Mouse (Mus musculus) inflammation-experienced regulatory T-cells, adult 6 months (primary cell): ENCODE measurements around the gene Gm10100. TPM values are rescaled to one million over a fixed set of nuclear protein-coding genes. Genes with fewer than 3 reads are reported as not detected.
"Not testable (repeated sequence)": the region's sequence is repeated elsewhere in the genome, so short reads cannot be mapped to it uniquely, and the experiment has no call there.

Experiments used
- ATAC-seq: one replicate; pipeline ENCODE4 v1.8.0; 2017
- polyA plus RNA-seq, 3 experiments: library from polyadenylated mRNA; unstranded; fragments of 100-300 nt; shearing (Covaris generic); gene quantifications; one replicate each; pipeline ENCODE4 v1.2.1; 2017

Gm10100 gene
- polyA plus RNA-seq = not detected

DNA sequence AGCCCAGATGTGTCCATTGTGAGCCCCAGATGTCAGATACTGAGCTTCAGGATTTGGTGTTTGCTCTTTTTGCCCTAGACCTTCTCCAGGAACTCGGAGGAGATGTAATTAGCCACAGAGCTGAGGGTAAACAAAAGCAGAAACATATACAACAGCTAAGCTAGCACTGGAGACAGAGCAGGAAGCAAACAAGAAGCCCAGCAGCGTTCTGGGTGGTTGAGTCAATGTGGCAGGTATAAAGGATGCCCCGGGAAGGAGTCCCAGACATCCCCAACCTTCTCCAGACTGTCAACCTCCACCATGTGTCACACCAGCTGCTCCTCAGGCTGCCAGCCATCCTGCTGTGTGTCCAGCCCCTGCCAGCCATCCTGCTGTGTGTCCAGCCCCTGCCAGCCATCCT lies at the start of gene Gm10100:
TSS of gene Gm10100 (plus strand) at position 301 of the 400 bp plus-strand sequence.
- ATAC-seq = no peak

DNA sequence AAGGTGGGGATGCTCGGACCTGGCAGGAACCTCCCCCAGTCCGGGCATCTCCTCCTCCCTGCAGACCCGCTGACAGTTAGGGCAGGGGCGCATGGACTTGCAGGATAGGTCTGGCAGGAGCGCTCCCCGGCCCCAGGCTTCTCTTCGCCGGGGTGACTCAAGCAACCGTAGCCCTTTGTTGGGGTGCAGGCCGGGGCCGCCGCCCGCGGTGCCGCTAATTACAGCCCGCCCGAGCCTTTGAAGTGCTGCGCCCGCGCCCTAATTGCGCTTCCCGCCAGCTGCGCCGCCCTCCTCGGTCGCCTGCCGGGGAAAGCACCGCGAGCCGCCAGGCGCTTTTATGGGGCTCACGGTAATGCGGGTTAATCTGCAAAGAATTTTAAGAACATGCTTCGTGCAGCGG lies 48.7 kb upstream of the Gm10100 start:
- no peak for ATAC-seq

DNA sequence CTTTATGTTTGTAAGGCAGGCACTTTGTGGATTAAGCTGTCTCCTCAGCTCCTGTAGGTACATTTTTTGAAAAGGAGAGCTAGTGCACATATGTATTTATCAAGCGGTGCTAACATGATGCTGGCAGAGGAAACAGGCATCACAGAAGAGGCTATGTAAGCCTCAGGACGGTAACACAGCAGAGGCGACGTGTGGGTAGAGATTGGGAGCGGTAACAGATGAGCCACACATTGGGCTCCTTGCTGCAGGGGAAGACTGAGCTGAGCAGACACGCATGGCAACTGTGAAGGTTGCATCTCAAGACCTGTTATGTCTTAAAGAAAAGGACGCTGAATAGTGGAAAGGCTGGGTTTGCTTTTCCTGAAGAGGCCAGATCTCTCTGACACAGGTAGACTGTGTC lies 43.3 kb upstream of the Gm10100 start:
- no peak for ATAC-seq

DNA sequence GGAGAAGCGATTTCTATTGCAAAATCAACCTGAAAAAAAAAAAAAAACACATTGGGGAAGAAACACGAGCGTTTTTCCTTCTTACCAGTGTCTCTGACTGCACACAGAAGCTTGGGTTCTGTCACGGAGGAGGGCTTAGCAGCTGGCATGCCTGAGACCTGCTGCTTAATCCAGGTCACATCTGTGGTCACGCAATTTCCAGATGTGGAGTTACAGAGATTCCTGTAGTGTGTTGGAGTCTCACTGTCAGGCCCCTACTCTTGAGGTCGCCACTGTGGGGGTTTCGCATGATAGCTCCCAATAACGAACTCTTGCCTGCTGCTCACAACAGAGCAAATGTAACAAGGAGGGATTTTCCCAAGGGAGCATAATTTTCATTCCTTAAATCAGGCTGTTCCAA lies 42.1 kb upstream of the Gm10100 start:
- ATAC-seq = no peak

DNA sequence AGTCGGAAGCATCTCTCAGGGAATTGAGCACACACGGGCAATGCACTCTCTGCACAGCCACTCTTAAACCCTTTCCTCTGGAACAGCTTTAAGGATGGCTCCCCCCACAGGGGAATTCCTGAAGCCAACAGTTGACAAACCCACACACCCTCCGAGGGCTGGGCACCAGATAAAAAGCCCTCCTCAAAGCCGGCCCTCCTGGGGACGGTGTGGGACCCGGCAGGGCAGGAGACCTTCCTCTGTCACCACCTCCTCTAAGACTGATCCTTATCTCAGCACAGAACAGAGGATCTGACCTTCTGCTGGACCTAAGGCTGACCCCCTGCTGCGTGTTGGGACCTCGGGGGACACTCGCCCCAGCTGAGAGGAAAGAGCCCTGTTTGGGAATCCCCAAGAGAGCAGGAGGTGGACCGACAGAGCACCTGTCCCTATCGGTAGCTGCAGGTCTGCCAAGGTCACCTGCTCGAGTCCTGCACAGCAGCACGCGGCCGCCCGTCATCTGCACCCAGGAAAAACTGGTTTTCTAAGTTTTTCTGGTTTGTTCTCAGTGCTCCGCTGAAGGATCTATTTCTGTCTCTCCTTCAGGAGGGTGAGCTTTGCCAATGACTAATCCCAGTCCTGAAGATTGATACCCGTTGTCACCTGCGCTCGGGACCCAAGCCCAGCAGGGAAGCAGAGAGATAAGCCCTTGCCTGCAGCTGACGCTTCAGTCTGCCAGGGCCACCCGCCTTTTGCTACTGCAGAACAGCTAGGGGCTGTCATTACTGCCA lies 40.2 kb upstream of the Gm10100 start, which contains the start of gene Tspear:
TSS of gene Tspear (plus strand) at position 675 of the 770 bp plus-strand sequence.
- ATAC-seq = no peak

- no peak for ATAC-seq
These were observed 39.3 kb upstream of the Gm10100 start for GRCm38 (mm10) chr10:77687021-77687420.

DNA sequence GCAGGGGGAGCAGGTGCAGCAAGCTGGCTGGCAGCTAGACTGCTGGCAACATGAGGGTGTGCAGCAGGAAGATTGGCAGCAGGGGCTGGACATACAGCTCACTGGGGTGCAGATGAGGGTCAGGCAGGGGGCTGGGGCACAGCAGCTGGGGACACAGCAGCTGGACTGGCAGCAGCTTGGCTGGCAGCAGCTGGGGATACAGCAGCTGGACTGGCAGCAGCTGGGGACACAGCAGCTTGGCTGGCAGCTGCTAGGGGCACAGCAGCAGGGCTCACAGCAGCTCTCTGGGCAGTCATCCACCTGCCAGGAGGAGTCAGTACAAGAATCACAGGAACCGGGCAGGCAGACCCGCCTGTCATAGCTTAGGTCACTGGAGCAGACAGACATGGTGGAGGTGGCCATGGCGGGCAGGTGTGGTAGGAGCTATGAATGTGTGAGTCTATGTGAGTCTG lies 35.9 kb upstream of the Gm10100 start, which contains the start of gene Gm19402:
TSS of gene Gm19402 (minus strand) at position 402 of the 452 bp plus-strand sequence.
- not testable (repeated sequence) for ATAC-seq

DNA sequence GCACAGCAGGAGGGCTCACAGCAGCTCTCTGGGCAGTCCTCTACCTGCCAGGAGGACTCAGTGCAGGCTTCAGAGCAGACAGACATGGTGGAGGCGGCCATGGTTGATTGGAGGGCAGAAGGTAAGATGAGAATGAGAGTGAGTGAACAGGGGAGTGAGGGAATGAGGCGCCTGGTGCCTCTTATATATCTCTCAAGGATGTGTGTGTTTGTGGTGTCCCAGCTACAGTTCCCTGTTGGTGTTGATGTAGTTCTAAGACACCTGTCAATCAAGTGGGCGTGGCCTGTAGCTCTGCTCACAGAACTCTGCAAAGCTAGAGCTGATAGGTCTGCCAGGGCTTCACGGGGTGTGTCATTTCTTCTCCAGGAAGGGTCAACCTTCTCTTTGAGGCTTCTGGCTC lies 29.2 kb upstream of the Gm10100 start, which contains the start of gene Gm9508:
TSS of gene Gm9508 (minus strand) at position 101 of the 400 bp plus-strand sequence.
- ATAC-seq = no peak

DNA sequence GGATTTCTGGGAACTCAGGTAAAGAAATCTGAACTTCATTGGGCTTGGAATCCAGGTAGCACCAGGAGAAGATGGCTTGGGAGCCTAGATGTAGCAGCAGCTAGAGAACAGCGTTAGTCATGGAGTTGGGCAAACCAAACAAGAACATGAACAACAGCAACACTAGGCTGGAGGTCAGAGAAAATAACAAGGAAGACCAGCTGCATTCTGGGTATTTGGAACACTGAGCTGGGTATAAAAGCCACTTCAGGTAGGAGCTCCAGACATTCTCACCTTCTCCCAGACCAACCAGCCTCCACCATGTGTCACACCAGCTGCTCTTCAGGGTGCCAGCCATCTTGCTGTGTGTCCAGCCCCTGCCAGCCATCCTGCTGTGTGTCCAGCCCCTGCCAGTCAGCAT lies 20.0 kb upstream of the Gm10100 start, which contains the start of gene Gm10272:
TSS of gene Gm10272 (plus strand) at position 301 of the 400 bp plus-strand sequence.
- ATAC-seq = no peak

GRCm38 (mm10) chr10:77709831-77710230 lies 16.5 kb upstream of the Gm10100 start:
- ATAC-seq = no peak

GRCm38 (mm10) chr10:77711157-77711556 lies 15.1 kb upstream of the Gm10100 start, which contains the start of gene Gm10024:
Gene Gm10024 (plus strand): TSS chr10:77711457.
- ATAC-seq = not testable (repeated sequence)

- no peak for ATAC-seq
These were observed 12.6 kb upstream of the Gm10100 start for GRCm38 (mm10) chr10:77713734-77714133.

DNA sequence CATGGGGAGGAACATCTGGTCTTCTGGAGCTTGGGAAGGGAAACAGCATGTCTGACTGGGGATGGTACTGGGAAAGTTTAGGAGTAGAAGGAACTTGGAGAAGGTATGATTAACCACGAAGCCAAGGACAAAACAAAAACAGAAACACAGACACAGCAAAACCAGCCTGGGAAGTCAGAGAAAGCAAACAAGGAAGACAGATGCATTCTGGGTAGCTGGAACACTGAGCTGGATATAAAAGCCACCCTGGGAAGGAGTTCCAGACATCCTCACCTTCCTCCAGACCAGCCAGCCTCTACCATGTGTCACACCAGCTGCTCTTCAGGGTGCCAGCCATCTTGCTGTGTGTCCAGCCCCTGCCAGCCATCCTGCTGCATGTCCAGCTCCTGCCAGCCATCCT lies 10.8 kb upstream of the Gm10100 start, which contains the start of gene Gm10142:
TSS of gene Gm10142 (plus strand) at position 301 of the 400 bp plus-strand sequence.
- ATAC-seq = no peak

DNA sequence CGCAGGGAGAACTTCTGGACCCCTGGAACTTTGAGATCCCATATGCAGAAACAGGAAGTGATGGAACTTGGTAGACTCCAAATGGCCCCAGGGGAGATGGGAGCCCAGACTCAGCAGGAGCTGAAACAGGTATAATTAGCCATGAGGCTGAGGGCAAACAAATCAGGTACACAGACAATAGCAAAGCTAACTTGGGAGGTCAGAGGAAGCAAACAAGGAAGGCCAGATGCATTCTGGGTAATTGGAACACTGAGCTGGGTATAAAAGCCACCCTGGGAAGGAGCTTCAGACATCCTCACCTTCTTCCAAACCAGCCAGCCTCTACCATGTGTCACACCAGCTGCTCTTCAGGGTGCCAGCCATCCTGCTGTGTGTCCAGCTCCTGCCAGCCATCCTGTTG lies 6.0 kb upstream of the Gm10100 start, which contains the start of gene Krtap12-1:
TSS of gene Krtap12-1 (plus strand) at position 301 of the 400 bp plus-strand sequence.
- ATAC-seq = not testable (repeated sequence)

- ATAC-seq = no peak
These were observed 1.4 kb upstream of the Gm10100 start for GRCm38 (mm10) chr10:77724855-77725254.

DNA sequence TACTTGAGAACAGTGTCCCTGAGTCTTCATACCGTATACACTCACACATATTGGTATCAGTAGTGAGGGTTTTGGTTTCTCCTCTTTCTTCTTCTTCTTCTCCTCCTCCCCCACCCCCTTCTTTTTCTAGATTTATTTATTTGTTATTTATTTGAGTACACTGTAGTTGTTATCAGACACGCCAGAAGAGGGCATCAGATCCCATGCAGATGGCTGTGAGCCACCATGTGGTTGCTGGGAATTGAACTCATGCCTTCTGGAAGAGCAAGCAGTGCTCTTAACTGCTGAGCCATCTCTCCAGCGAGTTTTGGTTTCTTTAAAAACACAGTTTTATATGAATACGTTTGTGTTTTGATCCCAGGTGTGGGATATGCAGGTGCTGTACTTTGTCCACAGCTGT lies 2.0 kb downstream of the Gm10100 start:
- ATAC-seq = no peak

- no peak for ATAC-seq
These were observed 3.0 kb downstream of the Gm10100 start for GRCm38 (mm10) chr10:77729241-77729640.

- no peak for ATAC-seq
These were observed 9.6 kb downstream of the Gm10100 start for GRCm38 (mm10) chr10:77735928-77736327.

- ATAC-seq = no peak
These were observed 12.6 kb downstream of the Gm10100 start for GRCm38 (mm10) chr10:77738929-77739328.

DNA sequence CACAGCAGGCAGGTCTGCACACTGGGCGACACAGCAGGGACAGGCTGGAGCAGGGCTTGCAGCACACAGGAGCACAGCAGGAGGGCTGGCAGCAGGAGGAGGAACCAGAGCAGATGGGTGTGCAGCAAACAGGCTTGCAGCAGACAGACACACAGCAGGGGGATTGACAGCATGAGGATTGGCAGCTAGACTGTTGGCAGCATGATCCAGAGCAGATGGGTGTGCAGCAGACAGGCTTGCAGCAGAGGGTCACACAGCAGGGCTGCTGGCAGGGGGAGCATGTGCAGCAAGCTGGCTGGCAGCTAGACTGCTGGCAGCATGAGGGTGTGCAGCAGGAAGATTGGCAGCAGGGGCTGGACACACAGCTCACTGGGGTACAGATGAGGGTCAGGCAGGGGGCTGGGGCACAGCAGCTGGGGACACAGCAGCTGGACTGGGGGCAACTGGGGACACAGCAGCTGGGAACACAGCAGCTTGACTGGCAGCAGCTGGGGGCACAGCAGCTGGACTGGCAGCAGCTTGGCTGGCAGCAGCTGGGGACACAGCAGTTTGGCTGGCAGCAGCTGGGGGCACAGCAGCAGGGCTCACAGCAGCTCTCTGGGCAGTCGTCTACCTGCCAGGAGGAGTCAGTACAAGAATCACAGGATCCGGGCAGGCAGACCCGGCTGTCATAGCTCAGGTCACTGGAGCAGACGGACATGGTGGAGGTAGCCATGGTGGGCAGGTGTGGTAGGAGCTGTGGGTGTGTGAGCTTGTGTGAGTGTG lies 15.8 kb downstream of the Gm10100 start, which contains the start of gene Gm18596:
TSS of gene Gm18596 (minus strand) at position 715 of the 765 bp plus-strand sequence.
- not testable (repeated sequence) for ATAC-seq

DNA sequence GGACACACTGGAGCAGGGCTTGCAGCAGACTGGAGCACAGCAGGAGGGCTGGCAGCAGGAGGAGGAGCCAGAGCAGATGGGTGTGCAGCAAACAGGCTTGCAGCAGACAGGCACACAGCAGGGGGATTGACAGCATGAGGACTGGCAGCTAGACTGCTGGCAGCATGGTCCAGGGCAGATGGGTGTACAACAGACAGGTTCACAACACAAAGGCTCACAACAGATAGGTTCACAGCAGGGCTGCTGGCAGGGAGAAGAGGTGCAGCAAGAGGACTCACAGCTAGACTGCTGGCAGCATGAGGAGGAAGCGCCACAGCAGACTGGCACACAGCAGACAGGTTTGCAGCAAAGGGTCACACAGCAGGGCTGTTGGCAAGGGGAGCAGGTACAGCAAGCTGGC lies 24.4 kb downstream of the Gm10100 start:
- not testable (repeated sequence) for ATAC-seq

DNA sequence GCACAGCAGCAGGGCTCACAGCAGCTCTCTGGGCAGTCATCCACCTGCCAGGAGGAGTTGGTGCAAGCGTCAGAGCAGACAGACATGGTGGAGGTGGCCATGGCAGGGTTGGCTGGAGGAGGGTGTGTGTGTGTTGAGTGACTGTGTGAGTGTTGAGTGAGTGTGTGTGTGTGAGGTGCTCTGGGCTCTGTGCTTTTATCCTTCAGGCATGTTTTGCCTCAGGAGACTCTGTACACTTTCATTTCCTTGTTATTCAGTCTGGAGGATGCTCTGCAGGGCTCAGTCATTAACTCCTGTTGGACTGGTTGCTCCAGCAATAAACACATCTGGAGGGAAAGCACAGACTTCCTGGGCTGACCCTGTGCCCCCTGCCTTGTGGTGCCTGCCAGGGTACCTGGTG lies 25.0 kb downstream of the Gm10100 start, which contains the start of gene Gm9736:
TSS of gene Gm9736 (minus strand) at position 101 of the 400 bp plus-strand sequence.
- not testable (repeated sequence) for ATAC-seq

GRCm38 (mm10) chr10:77752312-77752711 lies 26.0 kb downstream of the Gm10100 start:
- not testable (repeated sequence) for ATAC-seq
